Mouse (Mus musculus): Measurements from ENCODE around the gene Slc12a7. TPM values are rescaled to one million over a fixed set of nuclear protein-coding genes. Genes with fewer than 3 reads are reported as not detected.
A peak's percentile ranks its signal among the peaks of the same experiment; 100 is the strongest.

Slc12a7 gene
- polyA plus RNA-seq (2014; fragmentation: Nextera tagmentation; extraction: Ambion mirVana), result 20.1 and 21.8 TPM in 2 replicates

GRCm38 (mm10) chr13:73732742-73733700, at the start of gene Slc12a7:
TSS of gene Slc12a7 (plus strand) at chr13:73733094.
- peak within 1 kb of the TSS; percentile 63 for H3K4me2 ChIP-seq (replicated peaks; ENCODE audit: low read depth, low read length)
- H3K27ac ChIP-seq (ENCODE audit: low read length), result no peak within 1 kb of the TSS
- H3K4me1 ChIP-seq (ENCODE audit: control insufficient read depth, insufficient read depth, low read length), result no peaks in the 10 kb centered on the region
- 4% methylated on average over 48 of the region's 48 CpGs for WGBS
- no peaks in the 10 kb centered on the region for H3K36me3 ChIP-seq (ENCODE audit: control insufficient read depth, insufficient read depth, low read length)
- ATAC-seq (ENCODE audit: insufficient number of reproducible peaks, insufficient read depth, low FRiP score, low read depth), result peak; percentile 43; the same call in 1 of the 2 replicates
- H3K4me3 ChIP-seq (ENCODE audit: low read depth, low read length), result peak within 1 kb of the TSS; percentile 24
- 0 out of 2 replicates have a peak within 1 kb of the TSS, but pooled peaks have one; percentile 6 for H3K9ac ChIP-seq (replicated peaks; ENCODE audit: low read depth, low read length)
- no peaks in the 10 kb centered on the region for H3K27me3 ChIP-seq (ENCODE audit: control insufficient read depth, insufficient read depth, low read length)
- H3K9me3 ChIP-seq (ENCODE audit: control insufficient read depth, low read depth, low read length), result no peaks in the 10 kb centered on the region

GRCm38 (mm10) chr13:73683682-73684081, 49.2 kb upstream of the Slc12a7 start:
- H3K27ac ChIP-seq (ENCODE audit: low read length), result no peak overlapping the region
- H3K9ac ChIP-seq (replicated peaks; ENCODE audit: low read depth, low read length), result no peak overlapping the region
- 81% methylated on average over 11 of the region's 11 CpGs for WGBS
- H3K9me3 ChIP-seq (ENCODE audit: control insufficient read depth, low read depth, low read length), result no peaks in the 10 kb centered on the region
- H3K36me3 ChIP-seq (ENCODE audit: control insufficient read depth, insufficient read depth, low read length), result no peaks in the 10 kb centered on the region
- H3K4me3 ChIP-seq (ENCODE audit: low read depth, low read length), result no peak overlapping the region
- H3K4me2 ChIP-seq (replicated peaks; ENCODE audit: low read depth, low read length), result no peak overlapping the region
- no peaks in the 10 kb centered on the region for H3K4me1 ChIP-seq (ENCODE audit: control insufficient read depth, insufficient read depth, low read length)
- no peaks in the 10 kb centered on the region for H3K27me3 ChIP-seq (ENCODE audit: control insufficient read depth, insufficient read depth, low read length)
- no peak for ATAC-seq (ENCODE audit: insufficient number of reproducible peaks, insufficient read depth, low FRiP score, low read depth)

- H3K27me3 ChIP-seq (ENCODE audit: control insufficient read depth, insufficient read depth, low read length), result no peaks in the 10 kb centered on the region
- H3K4me3 ChIP-seq (ENCODE audit: low read depth, low read length), result no peak overlapping the region
- no peak overlapping the region for H3K9ac ChIP-seq (replicated peaks; ENCODE audit: low read depth, low read length)
- no peaks in the 10 kb centered on the region for H3K9me3 ChIP-seq (ENCODE audit: control insufficient read depth, low read depth, low read length)
- 65% methylated on average over 1 of the region's 1 CpGs for WGBS
- no peak overlapping the region for H3K27ac ChIP-seq (ENCODE audit: low read length)
- H3K4me1 ChIP-seq (ENCODE audit: control insufficient read depth, insufficient read depth, low read length), result no peaks in the 10 kb centered on the region
- H3K4me2 ChIP-seq (replicated peaks; ENCODE audit: low read depth, low read length), result no peak overlapping the region
- ATAC-seq (ENCODE audit: insufficient number of reproducible peaks, insufficient read depth, low FRiP score, low read depth), result no peak
- H3K36me3 ChIP-seq (ENCODE audit: control insufficient read depth, insufficient read depth, low read length), result no peaks in the 10 kb centered on the region
These were observed 48.5 kb upstream of the Slc12a7 start for GRCm38 (mm10) chr13:73684412-73684811.

- no peaks in the 10 kb centered on the region for H3K36me3 ChIP-seq (ENCODE audit: control insufficient read depth, insufficient read depth, low read length)
- no peaks in the 10 kb centered on the region for H3K9me3 ChIP-seq (ENCODE audit: control insufficient read depth, low read depth, low read length)
- H3K9ac ChIP-seq (replicated peaks; ENCODE audit: low read depth, low read length), result no peak overlapping the region
- H3K27ac ChIP-seq (ENCODE audit: low read length), result no peak overlapping the region
- H3K4me3 ChIP-seq (ENCODE audit: low read depth, low read length), result no peak overlapping the region
- ATAC-seq (ENCODE audit: insufficient number of reproducible peaks, insufficient read depth, low FRiP score, low read depth), result no peak
- no peak overlapping the region for H3K4me2 ChIP-seq (replicated peaks; ENCODE audit: low read depth, low read length)
- H3K27me3 ChIP-seq (ENCODE audit: control insufficient read depth, insufficient read depth, low read length), result no peaks in the 10 kb centered on the region
- 72% methylated on average over 6 of the region's 6 CpGs for WGBS
- no peaks in the 10 kb centered on the region for H3K4me1 ChIP-seq (ENCODE audit: control insufficient read depth, insufficient read depth, low read length)
These were observed 47.4 kb upstream of the Slc12a7 start for GRCm38 (mm10) chr13:73685502-73685901.

GRCm38 (mm10) chr13:73687601-73688000, 45.3 kb upstream of the Slc12a7 start:
- no peaks in the 10 kb centered on the region for H3K4me1 ChIP-seq (ENCODE audit: control insufficient read depth, insufficient read depth, low read length)
- no peak overlapping the region for H3K4me2 ChIP-seq (replicated peaks; ENCODE audit: low read depth, low read length)
- H3K36me3 ChIP-seq (ENCODE audit: control insufficient read depth, insufficient read depth, low read length), result no peaks in the 10 kb centered on the region

GRCm38 (mm10) chr13:73688934-73689333, 44.0 kb upstream of the Slc12a7 start:
- H3K27me3 ChIP-seq (ENCODE audit: control insufficient read depth, insufficient read depth, low read length), result no peaks in the 10 kb centered on the region

More at GRCm38 (mm10) chr13:73687601-73688000, 45.3 kb upstream of the Slc12a7 start:
- no peaks in the 10 kb centered on the region for H3K9me3 ChIP-seq (ENCODE audit: control insufficient read depth, low read depth, low read length)
- no peak overlapping the region for H3K4me3 ChIP-seq (ENCODE audit: low read depth, low read length)
- H3K27ac ChIP-seq (ENCODE audit: low read length), result no peak overlapping the region
- no peak for ATAC-seq (ENCODE audit: insufficient number of reproducible peaks, insufficient read depth, low FRiP score, low read depth)
- H3K9ac ChIP-seq (replicated peaks; ENCODE audit: low read depth, low read length), result no peak overlapping the region
- WGBS, result 74% methylated on average over 3 of the region's 3 CpGs
- no peaks in the 10 kb centered on the region for H3K27me3 ChIP-seq (ENCODE audit: control insufficient read depth, insufficient read depth, low read length)

GRCm38 (mm10) chr13:73692249-73692868, 40.5 kb upstream of the Slc12a7 start:
- Histone ChIP-seq H3K4me3 (ENCODE audit: low read depth, low read length) (no peak overlapping the region), H3K9me3 (ENCODE audit: control insufficient read depth, low read depth, low read length) (no peaks in the 10 kb centered on the region), H3K4me2 (replicated peaks; ENCODE audit: low read depth, low read length) (no peak overlapping the region), H3K4me1 (ENCODE audit: control insufficient read depth, insufficient read depth, low read length) (no peaks in the 10 kb centered on the region), H3K27me3 (ENCODE audit: control insufficient read depth, insufficient read depth, low read length) (no peaks in the 10 kb centered on the region), H3K9ac (replicated peaks; ENCODE audit: low read depth, low read length) (no peak overlapping the region), H3K36me3 (ENCODE audit: control insufficient read depth, insufficient read depth, low read length) (no peaks in the 10 kb centered on the region), H3K27ac (ENCODE audit: low read length) (no peak overlapping the region)
- ATAC-seq (ENCODE audit: insufficient number of reproducible peaks, insufficient read depth, low FRiP score, low read depth), result peak; percentile 81
- WGBS, result 27% methylated on average over 9 of the region's 10 CpGs

More at GRCm38 (mm10) chr13:73688934-73689333, 44.0 kb upstream of the Slc12a7 start:
- ATAC-seq (ENCODE audit: insufficient number of reproducible peaks, insufficient read depth, low FRiP score, low read depth), result no peak
- H3K4me2 ChIP-seq (replicated peaks; ENCODE audit: low read depth, low read length), result no peak overlapping the region
- H3K4me3 ChIP-seq (ENCODE audit: low read depth, low read length), result no peak overlapping the region
- WGBS, result 82% methylated on average over 4 of the region's 4 CpGs
- no peaks in the 10 kb centered on the region for H3K9me3 ChIP-seq (ENCODE audit: control insufficient read depth, low read depth, low read length)
- no peaks in the 10 kb centered on the region for H3K36me3 ChIP-seq (ENCODE audit: control insufficient read depth, insufficient read depth, low read length)
- no peak overlapping the region for H3K9ac ChIP-seq (replicated peaks; ENCODE audit: low read depth, low read length)
- H3K4me1 ChIP-seq (ENCODE audit: control insufficient read depth, insufficient read depth, low read length), result no peaks in the 10 kb centered on the region
- H3K27ac ChIP-seq (ENCODE audit: low read length), result no peak overlapping the region

- no peak overlapping the region for H3K27ac ChIP-seq (ENCODE audit: low read length)
- WGBS, result 54% methylated on average over 2 of the region's 2 CpGs
- H3K4me1 ChIP-seq (ENCODE audit: control insufficient read depth, insufficient read depth, low read length), result no peaks in the 10 kb centered on the region
- no peak for ATAC-seq (ENCODE audit: insufficient number of reproducible peaks, insufficient read depth, low FRiP score, low read depth)
- H3K27me3 ChIP-seq (ENCODE audit: control insufficient read depth, insufficient read depth, low read length), result no peaks in the 10 kb centered on the region
- H3K9ac ChIP-seq (replicated peaks; ENCODE audit: low read depth, low read length), result no peak overlapping the region
- H3K9me3 ChIP-seq (ENCODE audit: control insufficient read depth, low read depth, low read length), result no peaks in the 10 kb centered on the region
- no peaks in the 10 kb centered on the region for H3K36me3 ChIP-seq (ENCODE audit: control insufficient read depth, insufficient read depth, low read length)
- H3K4me2 ChIP-seq (replicated peaks; ENCODE audit: low read depth, low read length), result no peak overlapping the region
- H3K4me3 ChIP-seq (ENCODE audit: low read depth, low read length), result no peak overlapping the region
These were observed 39.6 kb upstream of the Slc12a7 start for GRCm38 (mm10) chr13:73693333-73693732.
